Mouse (Mus musculus): ENCODE measurements around the gene Lrrc4. TPM values are rescaled to one million over a fixed set of nuclear protein-coding genes. Genes with fewer than 3 reads are reported as not detected.

The Lrrc4 gene
- polyA plus RNA-seq, 1 experiment: 0.72 TPM

DNA sequence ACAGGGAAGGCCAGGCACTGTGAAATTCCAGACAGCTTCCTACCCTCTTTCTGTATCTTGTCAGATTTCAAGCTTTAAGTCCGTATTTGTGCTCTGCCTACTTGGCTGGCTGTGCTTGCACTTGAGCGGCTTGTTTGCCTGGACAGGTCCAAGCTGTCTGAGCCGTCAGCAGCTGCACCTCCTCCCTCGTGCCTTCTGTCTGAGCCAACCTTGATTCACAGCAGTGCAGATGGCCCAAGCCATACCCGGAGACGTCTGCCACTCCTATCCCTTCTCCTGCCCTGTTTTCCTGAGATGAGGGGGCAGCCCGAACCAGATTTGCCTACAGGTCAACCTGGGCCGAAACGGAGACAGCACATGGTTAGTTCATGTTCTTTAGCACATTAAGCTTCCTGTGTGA, 14.5 kb downstream of the Lrrc4 start:
- Histone ChIP-seq H3K9ac (ENCODE audit: low read depth, poor library complexity, severe bottlenecking) (no peak overlapping the region), H3K4me3 (ENCODE audit: low read depth, low read length) (no peak overlapping the region), H3K36me3 (ENCODE audit: control insufficient read depth, insufficient read depth, low read length, poor library complexity, severe bottlenecking) (no peaks in the 10 kb centered on the region), H3K4me1 (ENCODE audit: control insufficient read depth, insufficient read depth, low read length) (no peaks in the 10 kb centered on the region), H3K9me3 (replicated peaks; ENCODE audit: control insufficient read depth, insufficient read depth, low read length, poor library complexity, severe bottlenecking) (no peaks in the 10 kb centered on the region), H3K27ac (ENCODE audit: insufficient read depth, low read length) (no peak overlapping the region), H3K27me3 (ENCODE audit: control insufficient read depth, insufficient read depth, low read length, poor library complexity, severe bottlenecking) (no peaks in the 10 kb centered on the region)
- TF ChIP-seq EP300 (IDR thresholded peaks at IDR 0.05; ENCODE audit: insufficient read depth, low read depth, low read length): no peak
- TF ChIP-seq POLR2A (IDR thresholded peaks at IDR 0.05; ENCODE audit: insufficient read depth, low read length): no peak
- no peak for TF ChIP-seq CTCF (IDR thresholded peaks at IDR 0.05; ENCODE audit: low read depth, low read length)

DNA sequence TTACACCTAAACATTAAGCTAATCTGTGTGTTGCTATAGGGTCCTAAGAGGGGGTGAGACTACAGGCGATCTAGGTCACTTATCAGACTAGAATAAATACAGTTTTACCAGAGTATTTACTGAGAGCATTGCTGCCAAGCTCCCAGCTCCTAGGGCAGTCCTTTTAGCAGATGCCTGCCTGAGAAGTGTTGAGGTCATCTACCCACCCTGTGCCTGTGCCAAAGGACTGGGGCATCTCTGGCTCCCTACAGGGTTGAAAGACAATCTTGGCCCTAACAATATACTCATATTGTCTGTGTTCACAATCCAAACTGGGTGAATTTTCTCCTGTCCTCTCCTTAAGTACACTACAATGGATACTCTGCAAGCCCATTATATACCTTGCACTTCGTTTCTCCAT, 16.7 kb downstream of the Lrrc4 start:
- Histone ChIP-seq H3K9me3 (replicated peaks; ENCODE audit: control insufficient read depth, insufficient read depth, low read length, poor library complexity, severe bottlenecking) (no peaks in the 10 kb centered on the region), H3K9ac (ENCODE audit: low read depth, poor library complexity, severe bottlenecking) (no peak overlapping the region), H3K4me3 (ENCODE audit: low read depth, low read length) (no peak overlapping the region), H3K27me3 (ENCODE audit: control insufficient read depth, insufficient read depth, low read length, poor library complexity, severe bottlenecking) (no peaks in the 10 kb centered on the region), H3K4me1 (ENCODE audit: control insufficient read depth, insufficient read depth, low read length) (no peaks in the 10 kb centered on the region), H3K27ac (ENCODE audit: insufficient read depth, low read length) (no peak overlapping the region), H3K36me3 (ENCODE audit: control insufficient read depth, insufficient read depth, low read length, poor library complexity, severe bottlenecking) (no peaks in the 10 kb centered on the region)
- TF ChIP-seq EP300 (IDR thresholded peaks at IDR 0.05; ENCODE audit: insufficient read depth, low read depth, low read length) (no peak), POLR2A (IDR thresholded peaks at IDR 0.05; ENCODE audit: insufficient read depth, low read length) (no peak), CTCF (IDR thresholded peaks at IDR 0.05; ENCODE audit: low read depth, low read length) (no peak)

DNA sequence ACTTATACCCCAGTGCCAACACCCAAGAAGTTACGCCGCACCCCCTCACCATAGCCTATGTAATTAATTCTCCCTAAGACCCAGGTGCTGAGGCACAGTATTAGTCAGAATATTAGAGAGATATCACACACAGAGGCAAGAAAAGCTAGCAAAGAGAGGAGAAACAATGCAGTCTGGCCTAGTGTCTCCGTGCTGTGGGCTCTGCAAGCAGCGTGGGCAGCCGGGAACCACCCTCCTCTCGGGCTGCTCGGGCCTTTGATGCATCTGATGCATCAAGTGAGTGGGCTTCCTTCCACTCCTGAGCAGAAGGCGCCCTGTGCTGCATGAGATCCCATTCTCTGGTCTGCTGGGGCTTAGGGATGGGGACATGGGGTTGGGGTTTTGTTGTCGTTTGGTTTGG, 18.5 kb downstream of the Lrrc4 start:
- Histone ChIP-seq H3K4me1 (ENCODE audit: control insufficient read depth, insufficient read depth, low read length) (no peaks in the 10 kb centered on the region), H3K27ac (ENCODE audit: insufficient read depth, low read length) (no peak overlapping the region), H3K4me3 (ENCODE audit: low read depth, low read length) (no peak overlapping the region), H3K9ac (ENCODE audit: low read depth, poor library complexity, severe bottlenecking) (no peak overlapping the region), H3K9me3 (replicated peaks; ENCODE audit: control insufficient read depth, insufficient read depth, low read length, poor library complexity, severe bottlenecking) (no peaks in the 10 kb centered on the region), H3K36me3 (ENCODE audit: control insufficient read depth, insufficient read depth, low read length, poor library complexity, severe bottlenecking) (no peaks in the 10 kb centered on the region), H3K27me3 (ENCODE audit: control insufficient read depth, insufficient read depth, low read length, poor library complexity, severe bottlenecking) (no peaks in the 10 kb centered on the region)
- no peak for TF ChIP-seq CTCF (IDR thresholded peaks at IDR 0.05; ENCODE audit: low read depth, low read length)
- no peak for TF ChIP-seq POLR2A (IDR thresholded peaks at IDR 0.05; ENCODE audit: insufficient read depth, low read length)
- TF ChIP-seq EP300 (IDR thresholded peaks at IDR 0.05; ENCODE audit: insufficient read depth, low read depth, low read length): no peak

DNA sequence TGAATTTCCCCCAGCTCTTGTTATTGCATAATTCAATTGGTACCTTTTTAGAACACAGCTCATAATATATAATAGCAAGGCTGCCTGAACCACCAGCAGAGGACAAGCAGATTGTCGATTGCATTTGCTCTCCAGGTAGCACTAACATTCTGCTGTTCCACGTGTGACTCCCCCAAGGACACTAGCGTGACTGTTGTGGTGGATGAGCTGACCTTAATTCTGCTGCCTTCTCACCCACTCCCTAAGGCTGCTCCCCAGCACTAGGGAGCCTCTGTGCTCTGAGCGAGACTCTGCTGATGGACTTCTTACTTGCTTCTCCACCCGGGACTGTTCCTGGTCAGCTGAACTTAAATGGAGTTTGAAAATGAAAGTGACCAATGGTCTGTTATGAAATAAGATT, 26.8 kb downstream of the Lrrc4 start:
- Histone ChIP-seq H3K27ac (ENCODE audit: insufficient read depth, low read length) (no peak overlapping the region), H3K9me3 (replicated peaks; ENCODE audit: control insufficient read depth, insufficient read depth, low read length, poor library complexity, severe bottlenecking) (no peaks in the 10 kb centered on the region), H3K36me3 (ENCODE audit: control insufficient read depth, insufficient read depth, low read length, poor library complexity, severe bottlenecking) (0 out of 2 replicates have a peak, but pooled peaks cover 2% of the 10 kb centered on the region), H3K4me1 (ENCODE audit: control insufficient read depth, insufficient read depth, low read length) (no peaks in the 10 kb centered on the region), H3K4me3 (ENCODE audit: low read depth, low read length) (no peak overlapping the region), H3K9ac (ENCODE audit: low read depth, poor library complexity, severe bottlenecking) (no peak overlapping the region), H3K27me3 (ENCODE audit: control insufficient read depth, insufficient read depth, low read length, poor library complexity, severe bottlenecking) (no peaks in the 10 kb centered on the region)
- TF ChIP-seq POLR2A (IDR thresholded peaks at IDR 0.05; ENCODE audit: insufficient read depth, low read length) (no peak), CTCF (IDR thresholded peaks at IDR 0.05; ENCODE audit: low read depth, low read length) (no peak), EP300 (IDR thresholded peaks at IDR 0.05; ENCODE audit: insufficient read depth, low read depth, low read length) (no peak)

DNA sequence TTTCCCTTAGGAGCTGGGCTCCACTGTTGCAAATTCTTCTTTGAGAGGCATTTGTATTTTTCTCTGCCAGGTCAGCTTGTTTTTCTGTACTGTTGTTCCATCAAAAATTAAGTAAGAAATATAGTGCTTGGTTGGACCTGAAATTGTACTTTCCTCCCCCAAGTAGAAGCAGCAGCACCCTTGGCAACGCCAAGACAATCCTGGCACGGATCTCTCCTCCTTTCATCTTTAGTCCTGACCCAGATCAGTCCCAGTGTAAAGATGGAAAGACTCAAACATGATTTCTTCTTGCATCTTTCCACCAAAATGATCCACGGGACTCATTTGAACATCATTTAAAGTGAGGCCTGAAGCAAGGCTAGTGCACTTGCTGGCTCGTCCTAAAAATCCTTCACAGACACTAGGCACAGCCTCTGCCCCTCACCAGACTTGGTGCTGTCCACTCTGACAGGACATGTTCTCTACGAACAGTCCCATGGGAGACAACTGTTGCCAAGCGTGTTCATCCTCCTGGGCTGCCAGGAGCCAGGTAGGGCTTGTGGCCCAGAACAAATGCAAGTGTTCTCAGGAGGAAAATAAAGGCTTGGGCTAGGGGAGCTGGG, 27.8 kb downstream of the Lrrc4 start:
- no peaks in the 10 kb centered on the region for H3K27me3 ChIP-seq (ENCODE audit: control insufficient read depth, insufficient read depth, low read length, poor library complexity, severe bottlenecking)
- no peak overlapping the region for H3K9ac ChIP-seq (ENCODE audit: low read depth, poor library complexity, severe bottlenecking)
- no peak for TF ChIP-seq POLR2A (IDR thresholded peaks at IDR 0.05; ENCODE audit: insufficient read depth, low read length)
- TF ChIP-seq EP300 (IDR thresholded peaks at IDR 0.05; ENCODE audit: insufficient read depth, low read depth, low read length): no peak
- TF ChIP-seq CTCF (IDR thresholded peaks at IDR 0.05; ENCODE audit: low read depth, low read length): no peak
- no peaks in the 10 kb centered on the region for H3K4me1 ChIP-seq (ENCODE audit: control insufficient read depth, insufficient read depth, low read length)
- 0 out of 2 replicates have a peak, but pooled peaks cover 2% of the 10 kb centered on the region for H3K36me3 ChIP-seq (ENCODE audit: control insufficient read depth, insufficient read depth, low read length, poor library complexity, severe bottlenecking)
- no peaks in the 10 kb centered on the region for H3K9me3 ChIP-seq (replicated peaks; ENCODE audit: control insufficient read depth, insufficient read depth, low read length, poor library complexity, severe bottlenecking)
- H3K27ac ChIP-seq (ENCODE audit: insufficient read depth, low read length): no peak overlapping the region
- no peak overlapping the region for H3K4me3 ChIP-seq (ENCODE audit: low read depth, low read length)

DNA sequence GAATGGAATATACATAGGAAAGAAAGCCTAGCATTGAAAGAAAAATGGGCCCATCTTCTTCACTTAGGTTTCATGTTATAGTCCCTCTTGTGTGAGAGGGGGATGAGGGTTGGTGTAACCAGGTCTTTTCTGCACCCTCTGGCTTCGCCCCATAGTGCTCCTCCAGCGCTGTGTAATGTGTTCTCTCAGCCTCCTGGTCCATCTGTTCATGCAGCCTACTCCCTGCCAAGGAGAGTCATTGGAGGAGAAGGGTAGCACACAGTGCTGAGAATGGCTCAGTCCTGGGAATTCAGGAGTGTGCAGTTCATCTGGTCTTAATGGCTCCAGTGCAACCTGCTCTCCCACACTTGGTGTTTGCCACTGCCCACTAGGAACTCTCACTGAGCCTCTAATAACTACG, 30.6 kb downstream of the Lrrc4 start:
- Histone ChIP-seq H3K9ac (ENCODE audit: low read depth, poor library complexity, severe bottlenecking) (no peak overlapping the region), H3K27ac (ENCODE audit: insufficient read depth, low read length) (no peak overlapping the region), H3K27me3 (ENCODE audit: control insufficient read depth, insufficient read depth, low read length, poor library complexity, severe bottlenecking) (no peaks in the 10 kb centered on the region), H3K9me3 (replicated peaks; ENCODE audit: control insufficient read depth, insufficient read depth, low read length, poor library complexity, severe bottlenecking) (no peaks in the 10 kb centered on the region), H3K36me3 (ENCODE audit: control insufficient read depth, insufficient read depth, low read length, poor library complexity, severe bottlenecking) (peaks cover 2% of the 10 kb centered on the region; the same call in 1 of the 2 replicates), H3K4me1 (ENCODE audit: control insufficient read depth, insufficient read depth, low read length) (no peaks in the 10 kb centered on the region), H3K4me3 (ENCODE audit: low read depth, low read length) (no peak overlapping the region)
- TF ChIP-seq EP300 (IDR thresholded peaks at IDR 0.05; ENCODE audit: insufficient read depth, low read depth, low read length): no peak
- TF ChIP-seq POLR2A (IDR thresholded peaks at IDR 0.05; ENCODE audit: insufficient read depth, low read length): no peak
- no peak for TF ChIP-seq CTCF (IDR thresholded peaks at IDR 0.05; ENCODE audit: low read depth, low read length)

All from ES-Bruce4 (cell line).